Mouse (Mus musculus) ES-Bruce4 (cell line): ENCODE measurements around the gene Hist1h4f. TPM values are rescaled to one million over a fixed set of nuclear protein-coding genes. Genes with fewer than 3 reads are reported as not detected.

Source experiments
- H3K27ac ChIP-seq: 2 replicates; pipeline ENCODE4 v1.5.1; 2012; ENCODE audit warnings: low read length, inconsistent platforms; ENCODE audit not compliant: insufficient read depth
- H3K27me3 ChIP-seq: 2 replicates; pipeline ENCODE4 v1.6.1; 2012; ENCODE audit warnings: mild to moderate bottlenecking, low read length, inconsistent platforms; ENCODE audit not compliant: control insufficient read depth, poor library complexity, insufficient read depth, severe bottlenecking
- H3K36me3 ChIP-seq: 2 replicates; pipeline ENCODE4 v1.6.1; 2012; ENCODE audit warnings: inconsistent platforms, mild to moderate bottlenecking, low read length, moderate library complexity; ENCODE audit not compliant: control insufficient read depth, poor library complexity, insufficient read depth, severe bottlenecking
- H3K4me1 ChIP-seq: one replicate; pipeline ENCODE4 v1.8.1; 2011; ENCODE audit warnings: low read length; ENCODE audit not compliant: control insufficient read depth, insufficient read depth
- H3K4me3 ChIP-seq: 2 replicates; pipeline ENCODE4 v1.5.1; 2011; ENCODE audit warnings: low read depth, mild to moderate bottlenecking, low read length
- H3K9ac ChIP-seq: 2 replicates; pipeline ENCODE4 v1.6.1; 2012; ENCODE audit warnings: low read depth, mild to moderate bottlenecking, inconsistent platforms; ENCODE audit not compliant: poor library complexity, severe bottlenecking
- H3K9me3 ChIP-seq: replicated peaks from 2 replicates; pipeline ENCODE4 v1.6.1; 2012; ENCODE audit warnings: mild to moderate bottlenecking, low read length, inconsistent platforms; ENCODE audit not compliant: control insufficient read depth, poor library complexity, insufficient read depth, severe bottlenecking
- CTCF ChIP-seq: IDR thresholded peaks from one replicate; pipeline ENCODE4 v1.8.1; 2011; ENCODE audit warnings: low read depth, low read length
- EP300 ChIP-seq: IDR thresholded peaks from 2 replicates; pipeline ENCODE4 v1.6.1; 2011; ENCODE audit warnings: low read depth, low read length; ENCODE audit not compliant: insufficient read depth
- POLR2A ChIP-seq: IDR thresholded peaks from one replicate; pipeline ENCODE4 v1.8.1; 2011; ENCODE audit warnings: low read length; ENCODE audit not compliant: insufficient read depth
- polyA plus RNA-seq: library from polyadenylated mRNA; stranded (reverse); fragments of >200 nt; gene quantifications from 2 replicates; pipeline ENCODE4 v1.2.4, GENCODE M21; 2011; ENCODE audit warnings: low read depth; ENCODE audit not compliant: missing spikeins, insufficient read depth, insufficient read length

Gene Hist1h4f
- polyA plus RNA-seq, 1 experiment: 24.1 TPM

GRCm38 (mm10) chr13:23532262-23533075, 19.0 kb downstream of the Hist1h4f start:
- Histone ChIP-seq H3K9ac (peak overlapping the region; percentile 84), H3K4me1 (no peaks in the 10 kb centered on the region), H3K27ac (peak overlapping the region; percentile 75)

GRCm38 (mm10) chr13:23530901-23531875, 20.3 kb downstream of the Hist1h4f start, which contains the start of gene Hist1h4h:
Hist1h4h (plus strand) TSS chr13:23531050.
- no peaks in the 10 kb centered on the region for H3K9me3 ChIP-seq
- peak; percentile 83 for TF ChIP-seq EP300
- no peak for TF ChIP-seq CTCF
- peak; percentile 100 for TF ChIP-seq POLR2A
- no peaks in the 10 kb centered on the region for H3K4me1 ChIP-seq
- no peaks in the 10 kb centered on the region for H3K27me3 ChIP-seq
- H3K27ac ChIP-seq: peak within 1 kb of the TSS; percentile 94
- H3K9ac ChIP-seq: peak within 1 kb of the TSS; percentile 84
- H3K36me3 ChIP-seq: no peaks in the 10 kb centered on the region
- H3K4me3 ChIP-seq: peak within 1 kb of the TSS; percentile 62

More at GRCm38 (mm10) chr13:23532262-23533075, 19.0 kb downstream of the Hist1h4f start:
- H3K4me3 ChIP-seq: peak overlapping the region; percentile 48
- H3K9me3 ChIP-seq: no peaks in the 10 kb centered on the region
- H3K36me3 ChIP-seq: no peaks in the 10 kb centered on the region
- no peak for TF ChIP-seq EP300
- TF ChIP-seq CTCF: no peak
- TF ChIP-seq POLR2A: no peak
- H3K27me3 ChIP-seq: no peaks in the 10 kb centered on the region

GRCm38 (mm10) chr13:23530181-23530900, 21.1 kb downstream of the Hist1h4f start:
- Histone ChIP-seq H3K4me1 (no peaks in the 10 kb centered on the region), H3K27ac (peak overlapping the region; percentile 94), H3K4me3 (peak overlapping the region; percentile 62), H3K36me3 (no peaks in the 10 kb centered on the region), H3K27me3 (no peaks in the 10 kb centered on the region), H3K9ac (peak overlapping the region; percentile 81), H3K9me3 (no peaks in the 10 kb centered on the region)
- TF ChIP-seq POLR2A: no peak
- no peak for TF ChIP-seq CTCF
- TF ChIP-seq EP300: no peak

- Histone ChIP-seq H3K36me3 (no peaks in the 10 kb centered on the region), H3K4me3 (0 out of 2 replicates have a peak overlapping the region, but pooled peaks have one; percentile 30), H3K27me3 (no peaks in the 10 kb centered on the region), H3K9ac (peak overlapping the region; percentile 81; the same call in 1 of the 2 replicates), H3K9me3 (no peaks in the 10 kb centered on the region), H3K4me1 (no peaks in the 10 kb centered on the region), H3K27ac (no peak overlapping the region)
- TF ChIP-seq POLR2A (no peak), CTCF (no peak), EP300 (no peak)
Observed at GRCm38 (mm10) chr13:23529480-23530165, 21.8 kb downstream of the Hist1h4f start.

- Histone ChIP-seq H3K36me3 (no peaks in the 10 kb centered on the region), H3K4me3 (no peak overlapping the region), H3K27me3 (no peaks in the 10 kb centered on the region), H3K27ac (no peak overlapping the region), H3K4me1 (no peaks in the 10 kb centered on the region), H3K9me3 (no peaks in the 10 kb centered on the region), H3K9ac (no peak overlapping the region)
- TF ChIP-seq CTCF (no peak), EP300 (no peak), POLR2A (no peak)
Observed at GRCm38 (mm10) chr13:23529005-23529404, 22.4 kb downstream of the Hist1h4f start.
